Mouse (Mus musculus) hindbrain, embryonic 10.5 days (tissue): ENCODE measurements at regions not wholly inside any gene's neighbourhood (a gene's known extent, or its start where the extent isn't known, plus 50 kb on each side); places are given as distances from the start of the nearest gene placed in this dataset.
"Not testable (repeated sequence)": the region's sequence is repeated elsewhere in the genome, so short reads cannot be mapped to it uniquely, and the experiment has no call there.

Experiments used
- DNase-seq: peaks from one replicate; pipeline ENCODE4 v3.0.0-alpha.2; 2017; ENCODE audit warnings: low spot score
- H3K27ac ChIP-seq: fragments of 300-500 bp; sonication (generic); 2 replicates; pipeline ENCODE4 v1.5.1; 2016; ENCODE audit warnings: mild to moderate bottlenecking, moderate library complexity
- H3K27me3 ChIP-seq: fragments of 300-500 bp; sonication (generic); 2 replicates; pipeline ENCODE4 v1.6.1; 2016; ENCODE audit warnings: mild to moderate bottlenecking; ENCODE audit not compliant: poor library complexity, insufficient read depth, severe bottlenecking
- H3K36me3 ChIP-seq: fragments of 300-500 bp; sonication (generic); 2 replicates; pipeline ENCODE4 v1.6.1; 2016; ENCODE audit warnings: mild to moderate bottlenecking, moderate library complexity
- H3K4me1 ChIP-seq: fragments of 300-500 bp; sonication (generic); replicated peaks from 2 replicates; pipeline ENCODE4 v1.6.1; 2016; ENCODE audit warnings: mild to moderate bottlenecking
- H3K4me3 ChIP-seq: fragments of 300-500 bp; sonication (generic); 2 replicates; pipeline ENCODE4 v1.5.1; 2016; ENCODE audit warnings: mild to moderate bottlenecking, moderate library complexity
- H3K9me3 ChIP-seq: fragments of 300-500 bp; sonication (generic); 2 replicates; pipeline ENCODE4 v1.6.1; 2016; ENCODE audit warnings: mild to moderate bottlenecking, moderate library complexity
- WGBS: fragments of 180-500 bp; shearing (Covaris S2); methylation state at CpG from one replicate; pipeline ENCODE4 v1.1.7; 2016; 5-methylcytosine and 5-hydroxymethylcytosine counted together

DNA sequence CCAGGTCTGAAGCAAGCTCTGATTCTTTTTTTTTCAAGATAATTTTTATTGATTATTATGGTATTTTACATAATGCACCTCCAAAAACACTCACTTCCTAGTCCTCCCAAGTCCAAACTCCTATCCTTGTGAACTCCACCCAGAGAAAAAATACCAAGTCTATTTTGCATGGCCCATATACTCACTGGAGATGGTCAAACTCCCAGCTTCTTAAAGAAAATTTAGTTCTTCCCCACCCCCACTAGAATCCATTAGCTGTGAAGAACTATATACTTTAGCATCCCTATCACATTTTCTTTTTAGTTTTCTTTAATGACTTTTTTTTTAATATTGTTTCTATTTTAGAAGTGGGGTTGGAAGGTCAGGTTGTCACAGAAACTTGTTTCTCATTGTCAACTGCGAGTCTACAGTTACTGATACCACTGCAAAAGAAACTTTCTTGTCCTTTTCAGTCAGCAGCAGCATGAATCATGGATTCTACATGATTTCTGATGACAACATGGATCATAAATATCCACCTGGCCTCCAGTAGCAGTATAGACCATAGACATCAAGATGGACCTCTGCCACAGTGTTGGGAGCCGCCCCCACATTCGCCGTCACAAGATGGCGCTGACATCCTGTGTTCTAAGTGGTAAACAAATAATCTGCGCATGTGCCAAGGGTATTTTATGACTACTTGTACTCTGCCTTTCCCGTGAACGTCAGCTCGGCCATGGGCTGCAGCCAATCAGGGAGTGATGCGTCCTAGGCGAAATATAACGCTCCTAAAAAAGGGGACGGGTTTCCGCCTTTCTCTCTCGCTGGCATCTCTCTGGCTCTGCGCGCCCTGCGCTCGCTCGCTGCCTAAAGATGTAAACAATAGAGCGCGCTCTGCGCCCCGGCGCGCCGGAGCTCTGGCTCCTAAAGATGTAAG lies 69.0 kb downstream of the Pgr15l start:
- H3K27ac ChIP-seq, H3K4me1 ChIP-seq, H3K9me3 ChIP-seq, H3K27me3 ChIP-seq, H3K36me3 ChIP-seq: not testable (repeated sequence)
- WGBS: 55% methylated on average over 19 of the region's 27 CpGs
- peak; percentile 8 for DNase-seq
- H3K4me3 ChIP-seq: peak overlapping the region; percentile 38; the same call in 1 of the 2 replicates

DNA sequence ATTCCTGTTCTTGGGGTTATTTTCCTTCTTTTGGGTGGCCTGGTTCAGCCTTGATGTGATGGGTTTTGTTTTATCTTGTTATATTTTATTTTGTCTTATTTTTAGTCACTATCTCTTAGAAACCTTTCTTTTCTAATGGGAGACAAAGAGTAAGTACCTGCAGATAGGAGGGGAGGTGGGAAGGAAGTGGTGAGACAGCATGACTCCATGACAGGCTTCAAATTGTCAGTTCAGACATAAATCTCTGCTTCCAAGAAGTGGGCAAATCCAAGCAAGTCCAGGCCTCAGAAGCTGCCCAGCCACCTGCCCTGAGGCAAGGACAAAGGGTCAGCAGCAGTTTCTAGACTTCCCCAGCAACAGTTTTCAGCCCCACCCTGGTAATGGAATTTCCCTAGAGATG lies 69.8 kb downstream of the Pgr15l start:
- H3K27me3 ChIP-seq: no peaks in the 10 kb centered on the region
- peak; percentile 2 for DNase-seq
- H3K4me1 ChIP-seq: no peaks in the 10 kb centered on the region
- H3K36me3 ChIP-seq: no peaks in the 10 kb centered on the region
- H3K27ac ChIP-seq: no peak overlapping the region
- H3K4me3 ChIP-seq: peak overlapping the region; percentile 38
- H3K9me3 ChIP-seq: no peaks in the 10 kb centered on the region

DNA sequence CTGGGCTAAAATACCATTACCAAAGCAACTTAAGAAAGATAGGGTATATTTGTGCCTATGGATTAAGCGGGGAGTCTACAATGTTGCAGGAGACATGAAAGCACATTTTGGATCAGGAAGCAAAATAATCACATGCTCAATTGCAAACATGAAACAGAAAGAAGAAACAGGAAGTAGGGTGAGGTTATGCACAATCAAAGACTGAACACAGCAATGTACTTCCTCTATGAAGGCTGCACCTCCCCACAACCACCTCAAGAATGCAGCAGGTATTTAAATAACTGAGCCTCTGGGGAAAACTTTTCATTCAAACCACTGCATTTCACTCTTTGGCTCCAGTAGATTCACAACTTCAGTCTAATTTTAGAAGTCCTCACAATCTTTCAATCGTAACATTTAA lies 83.8 kb downstream of the Pgr15l start:
- H3K27me3 ChIP-seq: no peaks in the 10 kb centered on the region
- no peak overlapping the region for H3K27ac ChIP-seq
- no peaks in the 10 kb centered on the region for H3K36me3 ChIP-seq
- 97% methylated on average over 2 of the region's 2 CpGs for WGBS
- no peaks in the 10 kb centered on the region for H3K4me1 ChIP-seq
- no peaks in the 10 kb centered on the region for H3K9me3 ChIP-seq
- H3K4me3 ChIP-seq: no peak overlapping the region
- no peak for DNase-seq
